Mouse (Mus musculus) brain, embryonic 18.5 days (tissue): ENCODE data around the gene Tmem121.

Source experiments
- DNase-seq: peaks from one replicate; pipeline ENCODE4 v3.0.0-alpha.2; 2012; ENCODE audit warnings: low read depth, low spot score

Tmem121 gene

GRCm38 (mm10) chr12:113148381-113149035, 37.2 kb upstream of the Tmem121 start:
- no peak for DNase-seq

DNA sequence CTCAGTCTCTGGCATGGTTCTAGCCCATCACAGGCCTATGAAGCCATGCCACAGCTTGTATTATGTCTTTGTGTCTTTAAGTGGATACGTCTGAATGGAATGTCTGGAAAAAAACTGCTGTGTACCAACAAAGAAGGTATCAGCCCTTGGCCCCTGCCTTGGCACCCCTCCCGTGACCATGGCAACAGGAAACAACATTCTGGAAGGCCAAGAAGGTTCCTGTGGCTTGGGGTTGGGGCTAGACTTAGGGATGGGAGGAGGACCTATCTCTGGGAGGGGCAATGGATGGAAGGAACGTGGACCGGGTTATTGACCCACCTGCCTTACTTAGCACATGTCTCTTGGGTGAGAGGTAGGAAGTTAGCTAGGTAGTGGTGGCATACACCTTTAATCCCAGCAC, 36.4 kb upstream of the Tmem121 start:
- no peak for DNase-seq

GRCm38 (mm10) chr12:113149896-113150295, 35.8 kb upstream of the Tmem121 start:
- DNase-seq, result no peak

- no peak for DNase-seq
Measured at GRCm38 (mm10) chr12:113150591-113150990, 35.1 kb upstream of the Tmem121 start.

GRCm38 (mm10) chr12:113151046-113151445, 34.7 kb upstream of the Tmem121 start:
- DNase-seq, result no peak

- no peak for DNase-seq
Measured at GRCm38 (mm10) chr12:113151661-113152271, 34.0 kb upstream of the Tmem121 start.

- no peak for DNase-seq
Measured at GRCm38 (mm10) chr12:113152272-113152661, 33.5 kb upstream of the Tmem121 start.

GRCm38 (mm10) chr12:113152991-113153525, 32.7 kb upstream of the Tmem121 start:
- no peak for DNase-seq

DNA sequence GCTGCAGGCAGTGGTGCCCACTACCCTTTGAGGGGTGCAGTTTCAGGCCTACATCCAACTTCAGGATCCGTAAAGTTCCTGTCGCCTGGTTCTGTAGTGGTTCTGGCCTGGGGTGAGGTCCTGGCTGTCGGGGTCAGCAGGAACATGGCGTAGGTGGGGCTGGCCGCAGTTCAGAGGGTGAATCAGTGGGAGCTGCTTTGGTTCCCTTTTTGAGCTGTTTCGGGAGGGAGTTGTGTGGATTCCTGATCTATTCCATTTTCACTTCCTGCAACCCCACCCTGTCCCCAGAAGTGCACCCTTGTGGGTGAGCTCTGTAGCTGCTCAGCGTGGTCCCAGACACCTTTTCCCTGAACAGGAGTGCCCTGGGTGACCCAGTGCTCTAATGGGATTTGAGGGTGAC, 31.8 kb upstream of the Tmem121 start:
- no peak for DNase-seq

- DNase-seq, result no peak
Measured at GRCm38 (mm10) chr12:113154747-113155075, 31.0 kb upstream of the Tmem121 start.

DNA sequence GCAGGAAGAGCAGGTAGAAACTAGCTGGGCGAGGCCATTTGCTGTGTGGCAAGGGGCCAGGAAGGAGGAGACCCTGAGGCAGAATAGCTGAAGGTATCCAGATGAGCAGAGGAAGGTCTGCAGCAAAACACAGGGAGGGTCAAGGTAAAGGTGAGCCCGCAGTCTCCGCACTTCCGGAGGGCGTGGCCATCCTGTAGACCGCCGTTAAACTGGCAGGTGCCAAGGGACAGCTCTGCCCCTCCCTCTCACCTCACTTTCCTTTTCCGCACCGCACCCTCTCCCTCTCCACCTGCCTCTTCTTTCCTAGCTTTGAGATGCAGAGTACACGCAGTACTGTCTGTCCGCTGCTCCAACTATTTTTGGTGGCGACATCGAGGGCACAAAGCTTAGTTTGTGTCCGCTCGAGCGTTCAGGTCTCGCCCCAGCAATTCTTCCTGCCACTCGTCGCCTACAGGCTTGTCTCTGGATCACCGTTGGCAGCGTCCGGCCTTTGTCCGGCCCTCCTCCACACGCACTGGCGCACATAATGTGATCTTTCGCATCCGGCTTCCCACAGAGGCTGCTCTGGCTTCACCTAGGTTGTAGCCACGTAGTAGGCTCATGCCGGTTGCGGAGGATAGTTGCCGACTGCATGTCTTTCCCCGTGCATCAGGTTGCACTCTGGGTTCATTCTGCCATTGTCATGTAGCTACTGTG, 30.5 kb upstream of the Tmem121 start:
- DNase-seq, result no peak

DNA sequence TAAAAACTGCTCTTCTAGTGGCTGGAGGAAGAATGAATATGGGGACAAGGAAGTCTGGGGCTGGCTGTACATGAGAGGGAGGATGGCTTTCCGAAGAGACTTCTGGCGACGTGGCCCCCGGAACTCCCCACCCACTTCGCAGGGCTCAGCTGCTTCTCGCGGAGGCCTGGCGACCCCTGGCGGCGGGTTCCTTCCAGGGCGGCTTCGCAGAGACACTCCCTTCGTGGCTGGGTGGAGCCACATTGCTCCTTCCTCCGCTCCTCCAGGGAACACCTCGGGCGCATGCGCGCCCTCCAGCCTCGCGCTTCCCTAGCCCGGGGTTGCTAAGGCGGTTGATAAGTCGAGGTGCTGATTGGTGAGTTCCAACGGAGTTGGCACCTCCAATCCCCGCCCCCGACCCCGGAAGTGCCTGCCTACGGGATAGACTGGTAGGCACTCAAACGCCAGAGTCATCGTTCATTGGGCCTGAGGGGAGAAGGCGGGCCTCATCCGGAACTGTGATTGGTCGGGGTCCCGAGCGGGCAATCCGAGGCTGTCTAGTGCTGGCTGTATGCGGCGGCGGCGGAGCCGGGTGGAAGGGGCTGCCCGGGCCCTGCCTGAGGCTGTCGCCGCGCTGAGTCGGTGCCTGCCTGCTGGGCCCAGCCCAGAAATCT, 29.7 kb upstream of the Tmem121 start, which contains the start of gene Tedc1:
Gene Tedc1, plus strand, starts transcription at position 535 of the 653 bp plus-strand sequence.
- peak; percentile 99 for DNase-seq

- no peak for DNase-seq
Measured at GRCm38 (mm10) chr12:113156540-113156929, 29.2 kb upstream of the Tmem121 start.

- no peak for DNase-seq
Measured at GRCm38 (mm10) chr12:113157002-113157401, 28.7 kb upstream of the Tmem121 start.

DNA sequence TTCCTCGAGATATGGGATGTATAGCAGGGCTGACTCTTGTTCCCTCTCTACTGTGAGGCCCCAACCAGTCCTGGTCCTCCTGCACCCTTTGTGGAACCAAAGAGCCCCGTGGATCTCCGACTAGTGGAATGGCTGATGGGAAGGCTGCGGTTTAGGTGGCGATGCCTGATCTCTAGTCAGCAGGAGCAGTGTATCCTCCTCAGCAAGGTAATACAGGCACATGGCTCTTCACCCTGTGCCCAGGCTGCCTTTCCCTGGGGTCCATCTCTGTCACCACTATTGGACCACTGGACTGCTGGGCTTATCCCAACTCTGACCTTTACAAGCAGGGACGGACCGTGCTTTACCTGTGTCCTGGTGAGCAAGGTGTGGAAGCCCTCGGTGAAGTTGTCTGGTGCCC, 28.2 kb upstream of the Tmem121 start:
- no peak for DNase-seq

DNA sequence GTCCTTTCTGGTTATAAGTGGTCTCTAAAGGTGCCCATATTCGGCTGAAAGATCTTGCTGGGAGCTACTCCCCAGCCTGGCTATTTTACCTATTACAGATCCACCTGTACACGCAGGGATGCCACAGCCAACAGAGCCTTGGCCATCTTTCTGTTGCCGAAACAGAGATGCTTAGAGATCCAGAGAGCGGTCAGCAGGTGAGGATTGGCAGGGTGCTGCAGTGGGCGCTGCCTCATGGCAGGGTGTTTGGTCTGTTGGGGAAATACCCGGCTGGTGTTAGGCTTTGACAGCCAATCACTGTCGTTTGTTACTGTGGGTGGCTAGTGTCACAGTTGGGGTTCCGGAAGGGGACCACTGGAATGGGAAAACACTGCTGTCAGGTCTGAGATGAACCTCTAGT, 27.8 kb upstream of the Tmem121 start:
- no peak for DNase-seq

- no peak for DNase-seq
Measured at GRCm38 (mm10) chr12:113163561-113164006, 22.1 kb upstream of the Tmem121 start.

- DNase-seq, result no peak
Measured at GRCm38 (mm10) chr12:113168031-113168536, 17.6 kb upstream of the Tmem121 start.

- DNase-seq, result no peak
Measured at GRCm38 (mm10) chr12:113176960-113177725, 8.6 kb upstream of the Tmem121 start.

DNA sequence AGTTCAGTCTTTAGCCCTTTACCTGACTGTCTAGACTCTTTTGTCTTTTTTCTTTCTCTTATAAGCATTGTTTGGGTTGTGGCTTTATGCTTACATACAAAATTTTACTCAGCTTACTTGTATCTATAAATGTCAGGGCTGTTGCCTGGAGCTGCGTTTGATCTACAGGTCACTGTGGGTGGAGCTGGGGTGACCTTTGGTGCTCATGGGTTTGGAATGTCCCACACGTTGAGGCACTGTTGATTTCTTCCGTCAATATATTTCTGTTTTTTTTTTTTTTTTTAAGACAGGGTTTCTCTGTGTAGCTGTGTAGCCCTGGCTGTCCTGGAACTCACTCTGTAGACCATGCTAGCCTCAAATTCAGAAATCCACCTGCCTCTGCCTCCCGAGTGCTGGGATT, 4.7 kb upstream of the Tmem121 start:
- no peak for DNase-seq

DNA sequence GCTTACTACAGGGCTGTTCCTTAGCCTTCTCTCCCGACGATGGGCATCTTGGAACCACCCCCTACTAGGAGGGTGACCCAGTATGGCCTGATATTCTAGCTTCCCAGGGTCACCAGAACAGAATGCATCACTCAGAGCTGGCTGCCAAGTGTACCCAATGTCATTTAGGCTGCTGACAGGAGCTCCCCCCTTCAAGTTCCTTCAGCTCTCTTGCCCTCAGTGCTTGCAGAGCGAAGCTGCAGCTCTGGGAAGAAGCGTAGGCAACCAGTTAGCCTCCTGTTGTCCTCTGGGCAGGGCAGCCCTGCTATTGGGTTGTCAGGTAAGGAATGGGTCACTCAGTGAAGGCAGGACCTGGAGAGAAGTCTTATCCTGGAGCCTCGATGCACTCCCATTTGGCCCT, 785 bp upstream of the Tmem121 start:
- DNase-seq, result no peak
